Mouse (Mus musculus) spleen, postnatal 36 days (tissue): ENCODE measurements around the gene Cnr2.

Experiments used
- DNase-seq, 2 experiments: peaks; one replicate each; pipeline ENCODE4 v3.0.0; 2022; ENCODE audit warnings: low spot score in 2 of 2, mixed read lengths in 1 of 2

Cnr2 gene

DNA sequence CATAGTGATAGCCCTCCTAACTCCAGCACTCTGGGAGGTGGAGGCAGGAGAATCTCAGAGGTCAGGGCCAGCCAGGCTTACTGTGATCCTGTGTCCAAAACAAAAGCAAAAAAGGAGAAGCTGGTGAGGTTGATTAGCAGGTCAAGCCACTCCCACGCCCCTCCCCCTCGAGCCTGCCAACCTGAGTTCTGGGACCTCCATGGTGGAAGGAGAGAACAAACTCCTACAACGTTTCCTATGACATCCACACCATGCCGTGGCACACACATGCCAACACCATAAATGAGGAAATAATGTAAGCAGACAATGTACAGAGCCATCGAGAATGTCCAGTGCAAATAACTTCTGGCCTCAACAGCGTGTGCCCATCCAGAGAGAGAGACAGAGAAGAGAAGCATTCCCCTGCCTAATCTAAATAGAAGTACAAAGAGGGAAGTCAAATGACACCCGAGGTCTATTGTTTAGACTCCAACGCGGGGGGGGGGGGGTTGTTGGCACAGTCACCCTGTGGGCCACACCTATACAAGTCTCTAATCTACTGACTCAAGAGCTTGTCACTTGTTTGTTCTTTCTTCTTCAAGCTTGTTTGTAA is 19.1 kb upstream of the Cnr2 start:
- DNase-seq = peak; percentile 78 to 84

DNA sequence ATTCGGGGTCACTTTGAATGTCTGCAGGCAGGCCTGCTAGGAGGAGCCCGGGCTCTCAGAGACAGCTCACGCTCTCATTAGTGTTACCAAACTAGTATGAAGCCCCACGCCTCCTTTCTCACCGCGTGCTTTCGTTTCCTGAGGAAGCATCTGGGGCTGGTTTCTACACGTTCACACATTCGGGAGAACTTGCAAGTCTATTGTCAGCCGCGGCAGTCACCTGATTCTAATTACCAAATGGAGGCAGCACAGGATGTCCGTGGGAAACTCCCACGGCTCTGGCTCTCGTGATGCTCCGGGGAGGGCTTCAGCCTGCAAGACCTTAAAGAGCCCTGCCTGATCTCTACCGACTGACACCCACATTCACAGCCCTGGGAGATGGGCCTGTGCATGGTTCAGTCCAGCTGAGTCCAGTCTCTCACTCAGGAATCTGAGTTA is 18.6 kb upstream of the Cnr2 start:
- DNase-seq = peak; percentile 94 to 96

GRCm38 (mm10) chr4:135877742-135878141 is 17.5 kb upstream of the Cnr2 start:
- DNase-seq = no peak

GRCm38 (mm10) chr4:135879021-135879420 is 16.2 kb upstream of the Cnr2 start:
- DNase-seq = no peak

DNA sequence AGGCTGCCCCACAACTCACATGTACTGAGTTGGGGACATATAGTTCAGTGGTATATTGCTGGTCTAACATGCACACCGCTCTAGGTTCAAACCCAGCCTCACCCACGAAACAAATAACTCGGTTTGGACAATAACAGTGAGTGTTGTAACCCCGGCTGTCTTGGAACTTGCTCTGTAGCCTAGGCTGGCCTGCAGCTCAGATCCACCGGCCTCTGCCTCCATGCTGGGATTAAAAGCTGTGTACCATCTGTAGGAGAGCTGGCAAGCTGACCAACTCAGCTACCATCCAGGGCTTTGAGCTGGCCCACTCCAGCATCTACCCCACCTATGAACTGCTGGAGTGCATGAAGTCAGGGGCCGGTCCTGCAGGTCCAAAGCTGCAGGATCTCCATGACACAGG is 15.2 kb upstream of the Cnr2 start:
- no peak for DNase-seq

DNA sequence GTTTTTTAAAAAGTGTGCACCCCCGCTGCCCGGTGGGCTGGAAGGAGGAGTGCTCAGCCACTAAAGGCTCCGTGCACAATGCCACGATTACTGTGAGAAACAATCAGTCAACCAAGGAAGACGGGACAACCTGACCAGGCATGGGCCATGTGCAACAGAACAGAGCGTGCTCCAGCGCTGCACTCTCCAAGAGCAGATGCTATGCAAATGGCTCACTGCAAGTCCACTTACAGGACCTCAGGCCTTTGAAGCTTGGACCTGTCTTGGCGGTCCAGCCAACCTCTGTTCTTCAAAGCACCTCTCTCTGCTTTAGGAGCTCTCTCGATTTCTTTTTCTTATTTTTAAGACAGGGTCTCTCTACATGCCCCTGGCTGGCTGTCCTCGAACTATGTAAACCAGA is 14.6 kb upstream of the Cnr2 start:
- DNase-seq = no peak

DNA sequence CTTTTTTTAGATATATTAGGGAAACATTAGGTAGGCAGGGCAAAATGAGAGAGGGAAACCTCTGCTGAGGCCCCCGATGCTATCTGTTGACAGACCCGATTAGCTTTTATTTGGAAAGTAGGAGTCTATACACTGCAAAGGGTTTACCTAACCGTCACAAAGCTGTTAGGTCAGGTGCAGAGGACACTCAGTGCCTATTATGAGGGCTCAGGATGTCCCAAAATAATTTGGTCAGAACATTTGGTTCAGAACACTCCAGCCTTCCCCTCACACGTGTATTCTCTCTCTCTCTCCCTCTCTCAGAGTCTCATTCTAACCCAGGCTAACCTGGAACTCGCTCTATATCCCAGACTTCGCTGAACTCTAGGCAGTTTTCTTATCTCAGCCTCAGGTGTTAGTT is 13.2 kb upstream of the Cnr2 start:
- DNase-seq = no peak

DNA sequence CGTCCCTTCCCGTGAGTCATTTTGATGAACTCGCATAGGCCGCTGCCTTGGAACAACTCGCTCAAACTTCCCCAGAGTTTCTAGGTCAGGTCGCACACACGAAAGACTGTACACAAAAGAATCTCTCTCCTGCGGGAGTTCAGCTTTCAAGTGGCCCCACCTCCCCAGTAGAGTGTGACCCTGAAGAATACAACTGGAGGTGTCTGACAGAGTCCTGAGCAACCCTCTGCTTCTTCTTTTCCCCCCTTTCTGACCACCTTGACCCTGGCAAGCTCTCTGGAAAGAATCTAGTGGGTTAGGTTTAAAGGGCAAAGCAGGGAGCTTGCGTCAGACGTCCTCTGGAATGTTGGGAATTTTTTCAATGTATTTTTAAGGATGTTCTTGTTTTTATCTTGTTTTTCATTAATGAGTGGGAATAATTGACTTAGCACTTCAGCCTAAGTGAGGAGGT is 11.8 kb upstream of the Cnr2 start:
- DNase-seq = no peak

DNA sequence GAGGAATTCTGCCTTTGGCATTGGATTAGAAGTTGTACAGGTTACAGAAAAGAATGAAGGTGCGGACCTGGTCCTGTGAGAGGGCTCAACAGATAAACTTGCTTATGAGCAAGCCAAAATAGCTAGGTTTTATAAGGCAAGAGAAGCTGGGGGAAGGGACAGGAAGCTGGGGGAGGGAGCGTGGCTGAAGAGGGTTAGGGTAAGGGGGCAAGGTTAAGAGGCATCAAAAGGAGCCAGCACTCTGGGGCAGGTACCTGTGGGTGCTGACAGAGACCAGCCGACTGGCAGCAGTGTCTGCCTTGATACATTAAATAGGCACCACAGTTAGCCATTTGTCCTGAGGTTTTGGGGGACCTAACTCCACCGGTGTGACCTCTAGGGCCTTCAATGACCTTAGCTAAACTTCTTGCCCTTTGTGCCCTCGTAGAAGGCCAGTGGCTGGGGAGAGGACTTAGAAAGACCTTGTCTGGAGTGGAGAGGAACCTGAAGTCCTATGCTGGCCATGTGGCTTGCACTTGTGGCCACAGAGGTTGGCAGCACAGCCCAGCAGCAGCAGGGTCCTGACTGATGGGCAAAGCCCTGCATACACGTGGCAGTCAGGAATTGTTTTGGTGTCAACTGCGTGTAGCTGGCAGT is 11.2 kb upstream of the Cnr2 start:
- DNase-seq = no peak

- DNase-seq = no peak
Measured at GRCm38 (mm10) chr4:135884531-135884930, 10.7 kb upstream of the Cnr2 start.

DNA sequence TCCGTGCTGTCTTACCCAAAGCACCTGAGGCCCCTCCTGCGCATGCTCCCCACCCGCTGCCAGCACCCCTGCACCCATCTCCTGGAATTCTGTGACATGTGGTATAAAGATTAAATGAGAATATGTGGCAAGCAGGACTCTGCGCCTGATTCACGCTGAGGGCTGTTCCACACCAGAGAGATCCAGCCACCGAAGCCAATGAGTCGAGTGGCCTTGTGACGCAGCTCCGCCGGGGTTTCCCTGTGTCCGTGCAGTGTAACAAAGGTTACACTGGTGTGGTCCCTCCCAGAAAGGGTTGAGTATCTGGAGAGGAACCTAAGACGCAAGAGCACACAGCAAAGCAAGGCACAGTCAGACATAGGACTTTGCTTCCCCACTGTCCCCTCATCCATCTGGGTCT is 9.5 kb upstream of the Cnr2 start:
- DNase-seq = no peak

- DNase-seq = no peak
Measured at GRCm38 (mm10) chr4:135886184-135886583, 9.0 kb upstream of the Cnr2 start.

DNA sequence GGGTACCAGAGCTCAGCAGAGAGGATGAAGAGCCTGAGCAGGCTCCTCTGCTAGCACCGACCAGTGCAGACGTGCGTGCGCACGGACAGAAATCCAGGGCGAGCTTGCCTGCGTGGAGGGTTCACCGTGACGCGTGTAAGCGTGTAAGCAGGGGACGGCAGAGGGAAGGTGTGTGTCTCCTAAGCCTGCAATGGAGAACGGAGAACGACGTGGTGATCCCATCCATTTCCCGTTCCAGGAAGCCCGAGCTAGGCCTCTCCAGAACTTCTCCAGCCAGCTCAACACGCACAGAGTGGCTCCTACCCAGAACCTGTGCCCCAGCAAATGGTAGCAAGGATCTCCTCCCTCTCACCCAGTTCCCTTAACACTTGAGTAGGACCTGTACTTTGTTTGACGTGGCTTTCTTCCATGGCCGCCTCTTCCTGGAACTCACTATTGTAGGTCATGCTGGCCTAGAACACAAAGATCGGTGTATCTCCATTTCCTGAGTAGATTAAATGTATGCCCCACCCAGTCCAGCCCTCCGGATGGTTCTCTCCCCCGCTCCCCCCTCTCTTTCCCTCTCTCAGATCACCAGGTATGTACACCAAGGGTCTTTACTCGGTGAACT is 6.6 kb upstream of the Cnr2 start:
- no peak for DNase-seq

GRCm38 (mm10) chr4:135889146-135889883 is 5.9 kb upstream of the Cnr2 start:
- no peak for DNase-seq

DNA sequence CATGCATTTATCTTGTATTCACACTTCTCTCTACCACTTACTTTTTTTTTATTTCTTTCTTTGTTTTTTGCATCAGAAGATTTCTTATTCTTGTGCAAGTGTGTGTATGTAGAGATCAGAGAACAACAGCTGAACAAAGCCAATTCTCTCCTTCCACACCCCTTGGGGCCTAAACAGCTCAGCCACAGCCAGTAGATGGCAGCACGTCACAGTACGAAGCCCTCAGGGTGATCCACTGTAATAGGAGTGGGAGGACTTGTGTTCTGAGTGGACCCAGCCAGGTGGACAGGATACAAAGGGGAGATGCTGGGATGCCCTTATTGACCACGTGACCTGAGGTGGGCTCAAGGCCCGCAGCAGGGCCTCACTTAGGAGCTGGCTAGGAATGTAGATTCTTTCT is 5.3 kb upstream of the Cnr2 start:
- peak; percentile 79 to 80 for DNase-seq

DNA sequence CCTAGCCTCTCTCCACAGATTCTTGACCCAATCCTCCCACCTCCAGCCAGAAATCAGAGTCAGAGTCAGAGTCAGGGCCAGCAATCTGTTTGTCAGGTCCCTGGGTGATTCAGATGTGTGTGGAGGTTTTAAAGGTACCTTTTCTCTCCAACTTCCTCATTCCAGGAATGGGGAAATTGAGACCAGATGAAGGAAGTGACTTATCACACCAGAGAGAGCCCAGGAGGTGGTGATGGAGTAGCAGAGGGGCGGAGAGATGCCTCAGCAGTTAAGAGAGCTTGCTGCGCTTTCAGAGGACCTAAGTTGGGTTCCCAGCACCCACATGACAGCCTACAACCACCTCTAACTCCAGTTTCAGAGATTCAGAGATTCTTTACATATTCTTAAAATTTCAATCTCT is 3.7 kb upstream of the Cnr2 start:
- no peak for DNase-seq

DNA sequence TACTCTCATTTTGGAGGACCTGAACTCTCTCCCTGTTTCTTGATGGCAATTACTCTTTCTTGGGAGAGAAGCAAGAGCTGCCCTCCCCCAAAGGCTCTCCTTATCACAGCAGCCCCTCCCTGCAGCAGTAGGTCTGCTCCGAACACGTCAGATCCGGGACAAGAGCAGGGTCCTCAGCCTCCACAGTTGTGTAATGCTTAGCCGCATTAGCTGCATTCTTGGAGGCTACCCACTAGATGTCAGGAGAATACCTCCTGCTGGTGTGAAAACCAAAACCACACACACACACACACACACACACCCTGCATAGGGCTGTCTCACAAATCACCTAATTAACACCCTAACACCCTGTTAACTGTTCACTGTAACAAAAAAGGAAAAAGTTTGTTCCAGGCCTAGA is 2.3 kb upstream of the Cnr2 start:
- peak; percentile 31 to 41 for DNase-seq

- peak; percentile 76 to 77 for DNase-seq
Measured at GRCm38 (mm10) chr4:135896157-135896556, 963 bp downstream of the Cnr2 start.

GRCm38 (mm10) chr4:135898380-135899049 is 3.3 kb downstream of the Cnr2 start:
- peak; percentile 87 to 88 for DNase-seq

DNA sequence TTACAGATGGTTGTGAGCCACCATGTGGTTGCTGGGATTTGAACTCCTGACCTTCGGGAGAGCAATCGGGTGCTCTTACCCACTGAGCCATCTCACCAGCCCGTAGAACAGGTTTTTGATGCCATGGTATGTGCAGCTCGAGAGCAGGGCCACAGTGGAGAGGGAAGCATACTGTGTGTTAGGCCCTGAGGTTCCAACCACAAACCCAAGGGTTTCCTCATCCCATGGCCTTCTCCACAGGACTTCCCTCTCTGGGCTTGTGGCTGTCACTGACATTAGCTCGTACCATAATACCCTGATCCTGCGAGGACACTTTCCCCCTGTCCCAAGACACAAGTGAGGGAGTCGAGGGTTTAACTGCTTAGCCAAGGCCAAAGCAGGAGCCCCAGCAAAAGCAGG is 3.9 kb downstream of the Cnr2 start:
- no peak for DNase-seq

GRCm38 (mm10) chr4:135900008-135900407 is 4.8 kb downstream of the Cnr2 start:
- peak; percentile 94 to 95 for DNase-seq

DNA sequence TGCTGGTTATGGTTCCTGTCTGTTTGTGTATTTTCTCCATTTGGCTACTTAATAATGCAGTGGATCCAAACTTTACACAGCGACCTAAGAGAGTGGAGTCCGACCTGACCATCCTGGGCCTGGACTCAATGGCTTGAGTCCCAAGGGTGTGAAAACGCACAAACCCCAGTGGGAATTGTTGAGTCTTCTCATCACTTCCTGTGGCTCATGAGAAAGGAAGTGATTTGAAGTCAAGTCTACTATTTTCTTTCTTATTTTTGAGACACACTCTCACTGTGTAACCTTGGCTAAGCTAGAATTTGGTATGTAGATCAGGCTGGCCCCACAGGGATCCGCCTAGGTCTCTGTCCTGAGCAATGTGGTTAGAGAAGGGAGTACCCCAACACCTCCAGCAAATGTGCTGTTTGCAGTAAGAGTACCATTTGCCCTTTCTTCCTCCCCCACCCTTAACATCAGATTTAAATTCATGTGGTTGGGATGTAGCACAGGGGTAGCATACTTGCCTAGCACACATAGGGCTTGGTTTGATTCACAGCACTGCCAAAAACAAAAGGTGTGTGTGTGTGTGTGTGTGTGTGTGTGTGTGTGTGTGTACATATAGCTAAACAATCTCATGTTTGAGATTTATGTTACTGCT is 7.5 kb downstream of the Cnr2 start:
- DNase-seq = peak; percentile 67 to 77
